Comparison of ENCODE assay signal across 19 mouse cellular contexts in the genomic region with DNA sequence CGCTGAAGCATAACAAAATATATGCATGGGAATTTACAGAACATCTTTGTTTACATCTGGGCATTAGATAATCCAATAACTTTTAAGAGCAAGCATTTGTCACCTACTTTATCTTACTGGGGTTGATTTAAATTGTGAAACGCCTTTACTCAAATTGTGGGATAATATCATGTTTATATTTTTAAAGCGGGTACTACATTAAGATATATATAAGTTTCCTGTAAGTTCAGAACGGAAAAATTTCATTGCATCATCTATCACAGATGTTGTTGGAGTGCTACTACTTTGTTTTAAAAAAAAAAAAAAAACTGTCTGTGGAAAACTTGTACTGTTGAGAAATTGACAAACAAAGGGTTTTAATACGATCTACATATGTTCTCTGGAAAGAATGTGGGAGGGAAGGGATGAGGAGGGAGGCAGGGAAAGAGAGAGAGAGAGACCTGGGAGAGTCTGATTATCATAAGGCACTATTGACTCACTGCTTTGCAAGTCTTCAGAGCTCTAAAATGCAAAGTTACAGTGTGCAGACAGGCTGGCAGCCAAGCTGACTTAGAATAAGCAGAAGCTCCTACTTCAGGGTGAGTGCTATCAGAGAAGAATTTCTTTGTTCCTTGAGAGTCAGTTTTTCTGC.
DNase-seq lines count a peak whose midpoint lies in the region; ATAC-seq and TF ChIP-seq lines count a peak whose summit lies in the region.
"Had no signal": no experiment of that assay in that cellular context is flagged by ENCODE, and none has a peak within 500 bp of the region (broad histone marks: within the 10 kb centered on the region; RNA-seq: fewer than 3 reads in every experiment).

No protein-coding gene starts in this region.

- no peak for TF ChIP-seq POLR2A in heart, adult 2 months (IDR thresholded peaks at IDR 0.05; ENCODE audit: insufficient read depth, low read depth, low read length)

- H3K27ac ChIP-seq in lung, postnatal 0 days (ENCODE audit: low read length): no peak overlapping the region
- H3K27ac ChIP-seq in heart, adult 2 months: no peak overlapping the region
- H3K27ac ChIP-seq in hindbrain, embryonic 16.5 days (ENCODE audit: low read depth, low read length): no peak overlapping the region
- H3K27ac ChIP-seq: hindbrain, embryonic 13.5 days; liver, embryonic 12.5 days; neural tube, embryonic 12.5 days; stomach, embryonic 15.5 days had no signal

- no peaks in the 10 kb centered on the region for H3K79me2 ChIP-seq in heart, adult 2 months (replicated peaks; ENCODE audit: control insufficient read depth, insufficient read depth, low read length)

- intact Hi-C loops in heart, adult 2 months (cut with DNase I): no loop called here

- no peak overlapping the region for H3K4me2 ChIP-seq in lung, postnatal 0 days (replicated peaks; ENCODE audit: low read depth, low read length)
- no peak overlapping the region for H3K4me2 ChIP-seq in hindbrain, embryonic 16.5 days (ENCODE audit: low read length)
- H3K4me2 ChIP-seq: hindbrain, embryonic 13.5 days; liver, embryonic 12.5 days; neural tube, embryonic 12.5 days; stomach, embryonic 15.5 days had no signal

- no peak for TF ChIP-seq CTCF in lung, postnatal 0 days (IDR thresholded peaks at IDR 0.05)
- no peak for TF ChIP-seq CTCF in heart, adult 2 months (IDR thresholded peaks at IDR 0.05)

- DNase-seq in frontal cortex, postnatal 14 days (ENCODE audit: low spot score in 2 of 2): no peak
- peak; percentile 54 for DNase-seq in lung, postnatal 0 days (ENCODE audit: low spot score)
- no peak for DNase-seq in lung, postnatal 25 days (ENCODE audit: low spot score)
- peak; percentile 22 to 42 for DNase-seq in layer of hippocampus, adult 8-10 months (ENCODE audit: low spot score in 2 of 2)
- peak; percentile 30 for DNase-seq in right cerebral cortex, postnatal 25 days
- DNase-seq in heart, adult 2 months: no peak
- DNase-seq: cerebellum, postnatal 25 days; gastrocnemius, postnatal 10 days; heart, postnatal 10 days; kidney, adult 11 months; kidney, postnatal 10 days; spleen, adult 18-20 months had no signal

- H3K4me3 ChIP-seq in lung, postnatal 0 days (ENCODE audit: low read depth, low read length): no peak overlapping the region
- H3K4me3 ChIP-seq in heart, adult 2 months: no peak overlapping the region
- H3K4me3 ChIP-seq in hindbrain, embryonic 16.5 days (ENCODE audit: low read length): no peak overlapping the region
- H3K4me3 ChIP-seq: hindbrain, embryonic 13.5 days; liver, embryonic 12.5 days; neural tube, embryonic 12.5 days; stomach, embryonic 15.5 days had no signal

- no peaks in the 10 kb centered on the region for H3K27me3 ChIP-seq in lung, postnatal 0 days (replicated peaks; ENCODE audit: insufficient read depth, low read length)
- H3K27me3 ChIP-seq in heart, adult 2 months (ENCODE audit: control insufficient read depth, insufficient read depth, low read length): no peaks in the 10 kb centered on the region
- no peaks in the 10 kb centered on the region for H3K27me3 ChIP-seq in hindbrain, embryonic 16.5 days (replicated peaks; ENCODE audit: control insufficient read depth, insufficient read depth, low read length)
- H3K27me3 ChIP-seq: hindbrain, embryonic 13.5 days; liver, embryonic 12.5 days; neural tube, embryonic 12.5 days; stomach, embryonic 15.5 days had no signal

- H3K4me1 ChIP-seq in lung, postnatal 0 days (ENCODE audit: insufficient read depth, low read depth, low read length): no peaks in the 10 kb centered on the region
- H3K4me1 ChIP-seq in heart, adult 2 months (ENCODE audit: control insufficient read depth, insufficient read depth, low read length): no peaks in the 10 kb centered on the region
- H3K4me1 ChIP-seq in hindbrain, embryonic 16.5 days (ENCODE audit: control insufficient read depth, insufficient read depth, low read depth, low read length): no peaks in the 10 kb centered on the region
- H3K4me1 ChIP-seq: hindbrain, embryonic 13.5 days; liver, embryonic 12.5 days; neural tube, embryonic 12.5 days; stomach, embryonic 15.5 days had no signal

- 0 out of 2 replicates have a peak, but pooled peaks cover 5% of the 10 kb centered on the region for H3K9me3 ChIP-seq in lung, postnatal 0 days (ENCODE audit: low read length)
- H3K9me3 ChIP-seq in hindbrain, embryonic 16.5 days (ENCODE audit: control insufficient read depth, low read length): no peaks in the 10 kb centered on the region
- H3K9me3 ChIP-seq: hindbrain, embryonic 13.5 days; liver, embryonic 12.5 days; neural tube, embryonic 12.5 days; stomach, embryonic 15.5 days had no signal

- no peaks in the 10 kb centered on the region for H3K36me3 ChIP-seq in lung, postnatal 0 days (ENCODE audit: insufficient read depth, low read length)
- no peaks in the 10 kb centered on the region for H3K36me3 ChIP-seq in heart, adult 2 months (ENCODE audit: control insufficient read depth, insufficient read depth, low read length)
- H3K36me3 ChIP-seq in hindbrain, embryonic 16.5 days (ENCODE audit: control insufficient read depth, insufficient read depth, low read length): no peaks in the 10 kb centered on the region
- H3K36me3 ChIP-seq: hindbrain, embryonic 13.5 days; liver, embryonic 12.5 days; neural tube, embryonic 12.5 days; stomach, embryonic 15.5 days had no signal

- TF ChIP-seq EP300 in lung, postnatal 0 days (IDR thresholded peaks at IDR 0.05): no peak
- TF ChIP-seq EP300 in heart, adult 2 months (IDR thresholded peaks at IDR 0.05; ENCODE audit: insufficient read depth, low read depth, low read length): no peak

- H3K9ac ChIP-seq in lung, postnatal 0 days (replicated peaks; ENCODE audit: low read depth): no peak overlapping the region
- no peak overlapping the region for H3K9ac ChIP-seq in heart, adult 2 months (ENCODE audit: low read depth, low read length)
- H3K9ac ChIP-seq in hindbrain, embryonic 16.5 days (ENCODE audit: low read depth, low read length): no peak overlapping the region
- H3K9ac ChIP-seq: hindbrain, embryonic 13.5 days; liver, embryonic 12.5 days; neural tube, embryonic 12.5 days; stomach, embryonic 15.5 days had no signal

- ATAC-seq in frontal cortex, adult (ENCODE audit: low TSS enrichment): peak; percentile 96
- ATAC-seq in lung, postnatal 0 days: peak; percentile 58
- ATAC-seq in hindbrain, embryonic 16.5 days: no peak
- ATAC-seq: liver, embryonic 12.5 days; midbrain, embryonic 16.5 days had no signal

- WGBS in lung, postnatal 0 days: 34% methylated on average over 5 of the region's 5 CpGs
- 57% methylated on average over 5 of the region's 5 CpGs for WGBS in heart, adult 2 months
- 75% methylated on average over 5 of the region's 5 CpGs for WGBS in hindbrain, embryonic 16.5 days

Comparison
In these comparisons a context has a peak if more than half of its experiments do, and no peak if none do; other contexts are left out.
1. DNase-seq: peak in lung, postnatal 0 days (single experiment), layer of hippocampus, adult 8-10 months (2 of 2) and right cerebral cortex, postnatal 25 days (single experiment); none in frontal cortex, postnatal 14 days (0 of 2), lung, postnatal 25 days (single experiment) and heart, adult 2 months (0 of 2).